Mouse (Mus musculus) cerebellum, adult 2 months (tissue): Measurements from ENCODE around the gene Cd5.

Source experiments
- CTCF ChIP-seq: fragments of 200-500 bp; IDR thresholded peaks from 2 replicates; pipeline ENCODE4 v1.5.1; 2011; ENCODE audit warnings: low read depth, mild to moderate bottlenecking, control low read depth, low read length, moderate library complexity, borderline replicate concordance; ENCODE audit not compliant: insufficient read depth
- POLR2A ChIP-seq: fragments of 200-500 bp; IDR thresholded peaks from 2 replicates; pipeline ENCODE4 v1.6.1; 2011; ENCODE audit warnings: low read length, control low read depth, borderline replicate concordance; ENCODE audit not compliant: insufficient read depth

GRCm38 (mm10) chr19:10721064-10721463, 17.7 kb downstream of the Cd5 start:
- TF ChIP-seq POLR2A = no peak
- TF ChIP-seq CTCF = no peak
